Mouse (Mus musculus) MEL-GATA-1-ER (cell line): ENCODE data around the gene Hcn4.
A peak's percentile ranks its signal among the peaks of the same experiment; 100 is the strongest.

Source experiments
- DNase-seq: peaks from one replicate; pipeline ENCODE4 v3.0.0-alpha.2; 2012; ENCODE audit warnings: low read depth; ENCODE audit errors: extremely low read depth

Hcn4 gene

DNA sequence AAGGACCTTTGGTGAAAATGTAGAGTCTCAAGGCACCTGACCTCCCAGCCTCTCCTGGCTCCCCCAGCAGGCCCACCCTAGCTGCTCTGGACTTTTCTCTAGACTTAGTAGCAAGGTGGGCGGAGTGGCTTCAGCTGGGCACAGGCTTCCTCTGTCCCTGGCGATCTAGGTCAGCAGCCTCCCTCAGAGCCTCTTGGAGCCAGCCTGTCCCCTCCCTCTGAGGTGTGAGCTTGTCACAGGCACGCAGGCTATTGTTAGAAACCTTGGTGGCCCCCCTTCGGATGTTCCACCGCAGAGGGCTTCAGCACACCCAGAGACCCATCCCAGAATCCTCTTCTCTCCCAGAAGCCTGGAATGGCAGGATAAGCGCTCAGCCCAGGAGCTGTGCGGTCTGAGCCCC is 24.5 kb downstream of the Hcn4 start:
- no peak for DNase-seq

GRCm38 (mm10) chr9:58849576-58850315 is 26.5 kb downstream of the Hcn4 start:
- DNase-seq, result no peak

DNA sequence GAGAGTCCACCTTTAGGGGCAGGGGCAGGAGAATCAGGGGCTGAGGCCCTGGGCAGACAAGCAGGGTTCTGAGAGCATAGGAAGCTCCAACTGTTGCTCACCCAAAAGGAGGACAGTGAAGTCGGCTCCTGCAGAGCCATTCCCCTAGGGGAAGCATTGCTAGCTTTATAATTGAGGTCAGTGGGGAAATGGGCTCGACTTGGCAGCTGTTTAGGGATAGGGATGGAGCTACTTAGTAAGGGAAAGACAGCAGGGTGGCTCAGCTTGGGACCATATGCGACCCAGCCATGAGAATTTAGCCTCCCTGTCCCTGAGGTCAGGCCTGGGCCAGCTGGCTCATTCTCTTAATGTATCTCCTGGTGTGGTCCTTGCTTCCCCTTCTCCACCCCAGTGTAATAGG is 31.7 kb downstream of the Hcn4 start:
- no peak for DNase-seq

DNA sequence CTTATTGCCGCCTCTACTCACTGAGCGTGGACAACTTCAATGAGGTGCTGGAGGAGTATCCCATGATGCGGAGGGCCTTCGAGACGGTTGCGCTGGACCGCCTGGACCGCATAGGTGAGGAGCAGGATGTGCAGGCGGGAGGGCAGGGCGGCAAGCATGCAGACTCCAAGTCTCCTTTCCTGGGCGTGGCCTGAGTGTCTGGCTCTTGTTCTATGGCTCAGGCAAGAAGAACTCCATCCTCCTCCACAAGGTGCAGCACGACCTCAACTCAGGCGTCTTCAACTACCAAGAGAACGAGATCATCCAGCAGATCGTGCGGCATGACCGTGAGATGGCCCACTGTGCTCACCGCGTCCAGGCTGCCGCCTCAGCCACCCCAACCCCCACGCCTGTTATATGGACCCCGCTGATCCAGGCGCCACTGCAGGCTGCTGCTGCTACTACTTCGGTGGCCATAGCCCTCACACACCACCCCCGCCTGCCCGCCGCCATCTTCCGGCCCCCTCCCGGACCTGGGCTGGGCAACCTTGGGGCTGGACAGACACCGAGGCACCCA is 35.9 kb downstream of the Hcn4 start:
- DNase-seq, result no peak

GRCm38 (mm10) chr9:58863826-58864225 is 40.6 kb downstream of the Hcn4 start:
- no peak for DNase-seq

- no peak for DNase-seq
Observed at GRCm38 (mm10) chr9:58871141-58871540, 47.9 kb downstream of the Hcn4 start.

DNA sequence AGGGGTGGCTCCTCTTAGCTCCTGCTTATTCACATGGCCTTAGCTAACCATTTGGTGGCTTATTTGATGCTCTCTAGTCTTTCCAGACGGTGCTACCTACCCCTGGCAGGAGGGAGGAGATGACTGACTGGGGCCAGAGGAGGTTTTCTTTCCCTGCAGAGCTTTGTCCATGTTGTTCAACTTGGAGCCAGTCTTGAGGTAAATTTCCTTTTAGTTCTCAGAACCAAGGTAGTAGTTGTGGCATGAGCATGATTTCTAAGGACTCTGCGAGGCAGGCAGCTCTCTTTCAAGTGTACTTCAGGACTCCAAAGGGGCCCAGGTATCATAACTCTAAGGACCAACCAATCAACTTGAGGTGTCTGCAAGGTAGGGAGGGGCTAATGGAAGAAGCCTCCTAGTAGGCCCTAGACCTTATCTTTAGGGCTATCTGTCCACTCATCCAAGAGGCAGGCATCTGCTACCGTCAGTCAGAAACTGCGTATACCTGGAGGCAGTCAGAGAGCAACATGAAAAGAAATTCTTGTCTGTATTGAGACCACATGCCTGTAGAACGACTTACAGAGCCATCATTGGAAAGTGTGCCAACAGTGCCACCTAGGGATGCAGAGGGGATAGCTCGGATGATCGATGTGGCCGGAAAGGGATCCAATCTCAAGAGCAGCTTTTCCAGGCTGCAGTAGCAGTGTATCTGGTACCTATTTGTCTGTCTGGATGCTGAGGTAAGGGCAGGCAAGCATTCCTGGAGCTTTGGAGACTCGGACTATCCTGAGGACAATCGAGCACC is 50.5 kb downstream of the Hcn4 start:
- DNase-seq, result peak; percentile 43

DNA sequence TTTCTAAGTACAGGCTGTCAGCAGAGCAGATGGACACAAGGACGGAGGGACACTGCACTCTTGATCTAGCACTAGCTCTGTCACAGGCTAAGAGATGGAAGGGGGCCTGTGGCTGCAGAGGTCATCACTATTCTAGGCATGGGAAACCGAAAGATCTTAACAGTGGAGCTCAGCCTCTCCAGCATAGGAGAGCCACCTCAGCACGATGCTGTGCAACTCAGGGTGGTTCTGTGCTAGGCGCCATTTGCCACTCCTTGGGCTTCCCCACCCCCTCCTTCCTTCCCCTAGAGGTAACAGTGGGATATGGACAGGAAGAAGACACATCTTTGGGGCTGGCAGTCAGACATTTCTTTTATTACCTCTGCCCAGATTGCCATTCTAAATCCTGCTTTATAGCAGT is 51.1 kb downstream of the Hcn4 start:
- DNase-seq, result no peak

DNA sequence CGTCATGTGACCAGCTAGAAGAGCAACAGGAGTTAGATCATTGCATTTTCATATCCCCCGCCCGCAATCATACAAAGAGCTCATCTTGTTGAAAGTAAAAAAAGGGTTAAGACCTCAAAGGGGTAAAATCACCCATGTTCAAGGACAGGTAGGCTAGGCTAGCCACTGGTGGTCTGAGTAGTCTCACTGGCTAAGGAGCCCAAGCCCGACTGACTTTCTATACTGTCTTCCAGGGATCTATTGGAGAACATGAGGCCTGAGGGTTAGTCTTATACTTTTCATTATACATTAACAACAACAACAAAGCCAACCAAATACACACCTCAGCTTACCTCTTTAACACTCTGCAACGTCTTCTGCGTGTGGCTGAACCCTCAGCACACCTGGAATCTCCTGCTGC is 52.2 kb downstream of the Hcn4 start:
- DNase-seq, result no peak

DNA sequence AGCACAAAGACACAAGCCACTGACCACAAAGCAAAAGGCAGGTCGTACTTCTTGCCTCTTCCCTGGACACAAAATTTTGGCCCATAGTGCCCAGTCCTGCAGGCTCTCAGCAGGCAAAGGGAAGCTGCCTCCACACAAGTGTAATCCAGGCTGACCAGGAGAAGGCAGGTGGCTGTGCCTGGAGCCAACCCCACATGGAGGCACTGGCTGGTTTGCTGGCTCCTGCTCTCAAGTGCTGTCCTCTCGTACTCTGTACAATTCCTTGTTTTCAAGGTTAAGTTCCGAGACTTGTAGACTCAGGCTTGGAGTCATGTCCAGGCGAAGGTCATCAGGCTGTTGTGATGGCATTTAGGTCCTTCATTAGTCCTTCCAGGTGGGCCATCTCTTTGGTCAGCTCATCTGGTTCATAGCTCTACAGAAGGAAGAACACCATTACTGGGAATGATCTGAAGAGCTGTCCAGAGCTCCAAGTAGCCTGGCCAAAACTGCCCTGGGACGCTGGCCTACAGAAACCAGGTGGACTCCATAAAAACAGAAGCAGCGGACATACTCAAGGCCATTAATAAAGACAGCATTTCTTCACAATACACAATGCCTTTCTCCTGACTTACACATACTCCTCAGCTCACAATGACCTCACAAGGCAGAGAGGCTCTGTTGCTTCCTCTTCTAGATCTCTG is 53.9 kb downstream of the Hcn4 start:
- no peak for DNase-seq

DNA sequence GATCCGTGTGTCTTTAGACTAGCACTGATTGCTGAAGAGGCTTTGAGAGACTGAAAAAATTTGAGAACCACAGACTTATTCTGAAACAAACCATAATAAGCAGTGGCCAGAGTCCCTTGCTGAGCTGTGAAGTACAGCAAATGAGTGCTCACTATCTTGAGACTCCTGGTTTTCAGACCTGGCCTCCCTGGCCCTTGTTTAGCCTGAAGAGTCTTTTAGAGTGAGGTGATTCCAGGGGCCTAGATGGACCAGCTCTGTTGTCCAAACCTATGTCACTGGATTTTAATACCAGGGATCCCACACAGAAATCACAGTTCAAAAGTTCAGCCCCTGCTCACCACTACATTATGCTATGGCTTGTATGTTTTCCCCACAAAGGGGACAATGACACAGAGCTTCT is 56.6 kb downstream of the Hcn4 start:
- no peak for DNase-seq

DNA sequence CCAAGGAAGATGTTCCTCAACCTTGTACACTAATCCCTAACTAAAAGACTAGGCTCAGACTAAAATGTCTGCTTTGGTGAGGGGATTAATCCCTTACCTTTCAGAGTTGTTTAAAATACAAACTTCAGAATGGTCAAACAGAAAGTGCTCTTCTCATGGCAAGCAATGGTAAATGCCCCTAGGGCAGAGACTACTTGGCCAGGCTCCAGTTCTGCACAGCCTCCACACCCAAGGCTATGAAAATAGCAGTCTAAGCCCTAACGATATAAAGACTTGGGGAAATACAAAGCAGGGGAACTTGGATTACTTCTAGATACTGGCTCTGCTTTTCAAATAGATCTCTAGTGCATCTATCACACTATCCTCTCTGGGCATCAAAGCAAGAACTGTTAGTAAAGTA is 59.5 kb downstream of the Hcn4 start:
- no peak for DNase-seq

DNA sequence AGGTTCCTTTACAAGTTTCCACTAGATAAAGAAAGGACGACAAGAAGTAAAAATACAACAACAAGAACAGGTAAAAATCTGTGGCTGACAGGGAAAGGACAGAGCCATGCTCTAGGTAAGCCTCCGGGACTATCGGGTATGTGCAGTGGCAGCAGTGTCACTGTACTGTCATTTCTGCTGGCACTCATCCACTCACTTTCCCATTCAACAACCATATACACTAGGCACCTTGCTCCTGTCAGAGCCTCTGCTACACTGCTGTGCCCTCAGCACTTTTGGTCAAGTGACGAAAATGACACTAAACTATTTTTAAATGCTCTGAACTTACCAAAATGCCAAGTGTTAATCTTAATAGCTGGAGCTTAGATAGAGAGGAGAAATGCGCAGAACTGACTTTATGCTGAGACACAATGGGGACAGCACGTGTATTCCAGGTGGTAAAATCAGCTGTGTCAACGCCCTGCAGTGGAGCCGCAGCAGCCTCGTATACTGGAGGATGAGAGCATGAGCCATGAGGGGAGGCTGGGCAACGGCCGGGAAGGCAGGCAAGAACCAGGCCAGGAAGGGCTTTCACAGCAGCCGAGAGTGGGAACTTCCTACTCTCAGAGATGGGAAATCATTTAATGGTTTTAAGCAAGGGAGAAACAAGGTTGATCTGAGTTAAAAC is 66.7 kb downstream of the Hcn4 start:
- DNase-seq, result no peak

DNA sequence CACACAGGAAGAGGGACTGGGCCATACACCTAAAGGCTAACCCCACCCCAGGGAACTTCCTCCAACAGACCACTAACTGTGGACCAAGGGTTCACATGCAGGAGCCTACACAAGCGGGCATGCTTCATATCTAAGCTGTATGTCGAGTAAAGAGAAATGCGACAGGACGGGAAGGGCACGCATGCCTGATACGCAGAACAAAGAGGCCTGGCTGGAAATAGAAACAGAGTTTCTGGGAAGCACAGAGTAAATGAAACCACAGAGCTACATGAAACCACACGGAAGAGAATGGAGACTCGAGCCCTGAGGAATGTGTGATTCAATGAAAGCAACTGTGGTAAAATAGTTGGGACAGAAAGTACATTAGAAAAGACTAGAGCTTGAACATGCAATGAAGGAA is 67.7 kb downstream of the Hcn4 start:
- no peak for DNase-seq

DNA sequence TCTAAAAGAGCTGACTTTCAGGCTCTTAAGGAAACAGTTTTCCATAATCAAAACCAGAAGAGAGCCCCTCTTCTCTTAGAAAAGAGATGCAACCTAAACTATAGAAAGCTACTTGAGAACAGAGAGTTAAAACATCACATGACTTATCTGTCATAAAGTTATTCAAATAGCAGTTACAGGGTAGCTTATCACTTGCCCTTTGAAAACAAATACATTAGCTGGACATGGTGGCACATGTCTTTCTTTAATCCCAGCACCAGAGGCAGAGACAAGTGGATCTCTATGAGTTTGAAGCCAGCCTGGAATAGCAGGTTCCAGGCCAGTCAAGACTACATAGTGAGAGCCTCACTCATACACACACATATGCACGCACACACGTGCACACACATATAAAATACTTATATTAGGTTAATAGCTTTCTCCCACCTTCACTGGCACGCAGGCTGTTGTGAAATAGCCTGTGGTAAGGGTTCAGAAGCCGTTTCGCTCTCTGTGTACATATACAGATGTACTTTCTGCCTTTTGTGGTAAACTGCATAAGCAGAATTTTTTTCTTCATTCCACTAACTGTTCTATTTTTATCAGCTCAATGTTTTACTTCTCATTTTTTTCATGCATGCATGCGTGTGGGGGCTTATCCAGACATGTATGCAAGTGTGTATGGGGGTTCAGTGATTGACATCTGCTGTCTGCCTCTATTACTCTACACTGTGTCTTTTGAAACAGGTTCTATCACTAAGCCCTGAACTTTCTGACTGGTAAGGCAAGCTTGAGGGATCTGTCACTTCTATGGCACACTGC is 68.8 kb downstream of the Hcn4 start:
- no peak for DNase-seq

GRCm38 (mm10) chr9:58899602-58900001 is 76.4 kb downstream of the Hcn4 start:
- DNase-seq, result no peak

DNA sequence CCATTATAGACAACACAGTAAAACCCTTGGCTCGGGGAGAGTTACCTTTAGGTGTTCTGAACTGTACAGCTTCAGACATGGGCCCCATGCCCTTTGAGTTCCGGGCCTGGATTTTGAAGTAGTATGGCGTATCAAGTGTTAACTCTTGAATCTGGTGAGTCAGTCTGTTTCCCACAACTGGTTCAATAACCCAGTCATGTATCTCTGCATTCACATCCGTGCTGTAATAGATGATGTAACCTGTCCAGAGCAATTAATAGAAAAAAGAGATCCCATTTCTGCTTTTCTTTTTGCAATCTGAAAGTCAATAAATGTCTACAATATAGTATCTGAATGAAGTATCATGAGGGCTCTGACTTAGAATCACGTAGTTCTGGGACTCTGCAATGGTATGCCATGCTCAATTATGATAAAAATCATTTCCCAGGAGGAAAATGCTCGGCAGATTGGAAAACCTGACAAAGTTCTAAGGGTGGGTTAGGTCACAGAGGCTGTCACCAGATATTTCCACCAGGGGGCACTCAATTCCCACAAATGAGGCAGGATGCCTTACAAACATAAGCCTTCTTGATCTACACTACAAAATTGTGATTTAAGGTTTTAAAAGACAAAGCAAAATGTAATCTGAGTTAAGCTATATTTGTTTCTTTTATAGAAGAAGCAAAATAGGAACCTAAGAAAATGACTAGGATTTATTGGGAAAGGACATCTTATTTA is 79.8 kb downstream of the Hcn4 start:
- DNase-seq, result peak; percentile 12
